Mouse (Mus musculus): ENCODE data around the gene Fam69a.

DNA sequence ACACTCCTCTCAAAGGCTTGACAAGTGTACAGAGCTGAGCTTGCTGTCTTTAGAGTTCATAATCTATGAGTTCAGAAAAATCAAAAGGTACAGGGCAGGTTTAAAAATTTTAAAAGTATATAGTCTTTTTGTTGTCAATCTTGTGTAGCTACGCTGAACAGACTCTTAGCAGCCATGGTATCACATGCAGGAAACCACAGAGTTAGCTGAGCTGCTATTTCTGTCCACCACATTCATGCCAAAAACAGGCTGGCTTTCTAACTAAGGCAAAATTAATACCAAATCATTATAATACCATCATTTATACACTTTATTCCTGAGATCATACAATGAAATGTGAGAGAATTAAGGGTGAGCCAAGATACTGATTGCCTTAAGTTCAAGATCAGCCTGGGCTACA lies 40.4 kb downstream of the Fam69a start:
- no peak for TF ChIP-seq CTCF (IDR thresholded peaks at IDR 0.05; ENCODE audit: low read depth)
- no peak for TF ChIP-seq EP300 (IDR thresholded peaks at IDR 0.05; ENCODE audit: low read depth)

All from heart, postnatal 0 days (tissue).